Mouse (Mus musculus) liver, adult 2 months (tissue): ENCODE results near the gene Spata2.

Source experiments
- CTCF ChIP-seq: fragments of 200-500 bp; IDR thresholded peaks from 2 replicates; pipeline ENCODE4 v1.5.1; 2011; ENCODE audit warnings: low read depth, low read length, control low read depth
- POLR2A ChIP-seq: fragments of 200-500 bp; IDR thresholded peaks from 2 replicates; pipeline ENCODE4 v1.6.1; 2011; ENCODE audit warnings: low read length, control low read depth; ENCODE audit not compliant: insufficient read depth; ENCODE audit errors: extremely low read depth

GRCm38 (mm10) chr2:167485501-167486377, 6.9 kb downstream of the Spata2 start:
- TF ChIP-seq POLR2A = no peak
- TF ChIP-seq CTCF = no peak
